Mouse (Mus musculus) intestine, embryonic 14.5 days (tissue): ENCODE measurements around the gene Srd5a1. TPM values are rescaled to one million over a fixed set of nuclear protein-coding genes. Genes with fewer than 3 reads are reported as not detected.

Experiments
- ATAC-seq: fragments of 200-750 bp; cut with Nextera tagmentation; replicated peaks from 2 replicates; pipeline ENCODE4 v1.8.0; 2017; ENCODE audit warnings: low read depth, moderate number of reproducible peaks, moderate TSS enrichment, moderate library complexity; ENCODE audit not compliant: low FRiP score, low TSS enrichment
- DNase-seq: peaks from one replicate; pipeline ENCODE4 v3.0.0-alpha.2; 2018; ENCODE audit warnings: low spot score
- H3K27ac ChIP-seq: fragments of 300-500 bp; sonication (generic); 2 replicates; pipeline ENCODE4 v1.5.1; 2014; ENCODE audit warnings: low read depth, mild to moderate bottlenecking, control low read depth
- H3K27me3 ChIP-seq: fragments of 300-500 bp; sonication (generic); replicated peaks from 2 replicates; pipeline ENCODE4 v1.6.1; 2014; ENCODE audit warnings: low read length, control low read depth; ENCODE audit not compliant: control insufficient read depth, insufficient read depth
- H3K36me3 ChIP-seq: fragments of 300-500 bp; sonication (generic); 2 replicates; pipeline ENCODE4 v1.6.1; 2014; ENCODE audit warnings: low read length, control low read depth; ENCODE audit not compliant: control insufficient read depth, insufficient read depth
- H3K4me1 ChIP-seq: fragments of 300-500 bp; sonication (generic); replicated peaks from 2 replicates; pipeline ENCODE4 v1.6.1; 2014; ENCODE audit warnings: low read length, control low read depth, mixed read lengths; ENCODE audit not compliant: control insufficient read depth, insufficient read depth
- H3K4me2 ChIP-seq: fragments of 300-500 bp; sonication (generic); 2 replicates; pipeline ENCODE4 v1.6.1; 2014; ENCODE audit warnings: low read length
- H3K4me3 ChIP-seq: fragments of 300-500 bp; sonication (generic); 2 replicates; pipeline ENCODE4 v1.5.1; 2014; ENCODE audit warnings: low read depth, low read length, control low read depth, mixed read lengths
- H3K9ac ChIP-seq: fragments of 300-500 bp; sonication (generic); 2 replicates; pipeline ENCODE4 v1.6.1; 2014; ENCODE audit warnings: mild to moderate bottlenecking, low read length
- H3K9me3 ChIP-seq: fragments of 300-500 bp; sonication (generic); 2 replicates; pipeline ENCODE4 v1.6.1; 2016; ENCODE audit warnings: low read length, control low read depth; ENCODE audit not compliant: control insufficient read depth
- WGBS: fragments of 180-500 bp; shearing (Covaris S2); extraction: QIAGEN DNeasy Blood & Tissue Kit; methylation state at CpG from one replicate; pipeline ENCODE4 v1.1.7; 2014; 5-methylcytosine and 5-hydroxymethylcytosine counted together
- polyA plus RNA-seq: library from polyadenylated mRNA; unstranded; fragments of >200 nt; fragmentation: Nextera tagmentation; extraction: Ambion mirVana; gene quantifications from 2 replicates; pipeline ENCODE4 v1.2.1, GENCODE M21; 2014

Srd5a1 gene
- polyA plus RNA-seq, 1 experiment from 2014 or later = 25.2 TPM

- Histone ChIP-seq H3K4me2 (no peak overlapping the region), H3K9ac (no peak overlapping the region), H3K36me3 (no peaks in the 10 kb centered on the region), H3K4me1 (no peaks in the 10 kb centered on the region), H3K27ac (no peak overlapping the region), H3K9me3 (no peaks in the 10 kb centered on the region), H3K27me3 (no peaks in the 10 kb centered on the region), H3K4me3 (no peak overlapping the region)
- ATAC-seq = no peak
- 67% methylated on average over 8 of the region's 8 CpGs for WGBS
- DNase-seq = no peak
Measured at GRCm38 (mm10) chr13:69593453-69593852, 17.8 kb downstream of the Srd5a1 start.

DNA sequence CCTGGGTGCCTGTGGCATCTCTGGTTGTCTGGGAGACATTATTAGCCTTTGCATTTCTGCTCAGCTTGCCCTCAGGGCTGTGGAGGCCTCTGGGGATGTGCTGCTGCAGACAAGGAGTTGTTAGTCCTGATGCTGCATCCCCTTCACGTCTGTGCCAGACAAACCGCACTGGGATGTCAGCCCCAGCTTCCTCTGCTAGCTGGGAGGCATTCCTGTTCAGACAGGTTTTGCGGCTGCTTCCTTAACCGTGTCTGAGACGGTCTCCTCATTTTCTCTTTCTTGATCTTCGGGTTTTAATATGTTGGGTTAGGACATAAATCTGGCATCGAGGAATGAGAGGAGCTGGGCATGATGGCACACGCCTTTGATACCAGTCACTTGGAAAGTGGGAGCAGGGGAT lies 19.0 kb downstream of the Srd5a1 start:
- H3K9ac ChIP-seq = no peak overlapping the region
- DNase-seq = no peak
- H3K36me3 ChIP-seq = no peaks in the 10 kb centered on the region
- 80% methylated on average over 8 of the region's 8 CpGs for WGBS
- H3K27ac ChIP-seq = no peak overlapping the region
- ATAC-seq = no peak
- H3K4me2 ChIP-seq = no peak overlapping the region
- no peaks in the 10 kb centered on the region for H3K9me3 ChIP-seq
- H3K4me3 ChIP-seq = no peak overlapping the region
- no peaks in the 10 kb centered on the region for H3K27me3 ChIP-seq
- no peaks in the 10 kb centered on the region for H3K4me1 ChIP-seq

DNA sequence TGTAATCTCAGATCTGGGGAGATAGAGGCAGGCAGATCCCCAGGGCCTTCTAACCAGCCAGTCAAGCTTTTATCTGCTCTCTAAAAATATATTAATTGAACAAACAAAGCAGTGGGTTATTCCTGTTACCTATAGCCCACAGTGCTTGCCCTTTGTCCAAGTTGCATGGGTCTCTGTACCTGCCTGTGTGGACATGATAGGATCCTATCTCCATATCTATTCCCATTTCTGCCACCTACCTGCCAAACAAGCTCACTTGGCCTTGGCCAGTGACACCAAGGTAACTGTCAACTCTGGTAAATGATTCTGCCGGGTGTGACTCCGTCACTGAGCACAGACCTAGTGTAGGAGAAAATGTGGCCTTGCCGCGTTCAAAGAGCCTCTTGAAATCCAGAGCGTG lies 19.9 kb downstream of the Srd5a1 start:
- Histone ChIP-seq H3K4me3 (no peak overlapping the region), H3K36me3 (no peaks in the 10 kb centered on the region), H3K9me3 (no peaks in the 10 kb centered on the region), H3K4me1 (no peaks in the 10 kb centered on the region), H3K4me2 (no peak overlapping the region), H3K27me3 (no peaks in the 10 kb centered on the region), H3K27ac (no peak overlapping the region), H3K9ac (no peak overlapping the region)
- ATAC-seq = no peak
- DNase-seq = no peak
- 95% methylated on average over 5 of the region's 5 CpGs for WGBS

DNA sequence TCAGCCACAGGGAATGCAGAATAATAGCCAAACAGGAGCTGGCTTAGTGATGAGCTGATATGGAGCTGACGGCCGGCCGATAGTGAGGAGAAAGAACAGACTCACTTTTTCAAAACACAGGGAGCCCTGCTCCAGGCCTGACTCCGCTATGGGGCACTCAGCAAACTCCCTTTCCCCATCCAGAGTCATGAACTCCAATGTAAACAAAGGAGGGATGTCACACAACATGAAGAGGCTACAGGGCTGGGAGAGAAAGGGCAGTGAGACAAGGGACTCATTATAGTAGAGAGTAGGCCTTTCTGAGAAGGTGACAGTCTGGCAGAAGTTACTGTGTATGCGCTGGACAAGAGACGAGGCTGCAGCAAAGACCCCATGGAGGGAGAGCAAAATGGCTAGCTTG lies 23.0 kb downstream of the Srd5a1 start:
- H3K9me3 ChIP-seq = no peaks in the 10 kb centered on the region
- no peaks in the 10 kb centered on the region for H3K4me1 ChIP-seq
- no peak for ATAC-seq
- H3K27ac ChIP-seq = no peak overlapping the region
- no peaks in the 10 kb centered on the region for H3K27me3 ChIP-seq
- DNase-seq = no peak
- no peak overlapping the region for H3K4me2 ChIP-seq
- no peak overlapping the region for H3K4me3 ChIP-seq
- H3K9ac ChIP-seq = no peak overlapping the region
- H3K36me3 ChIP-seq = no peaks in the 10 kb centered on the region
- 24% methylated on average over 6 of the region's 6 CpGs for WGBS

DNA sequence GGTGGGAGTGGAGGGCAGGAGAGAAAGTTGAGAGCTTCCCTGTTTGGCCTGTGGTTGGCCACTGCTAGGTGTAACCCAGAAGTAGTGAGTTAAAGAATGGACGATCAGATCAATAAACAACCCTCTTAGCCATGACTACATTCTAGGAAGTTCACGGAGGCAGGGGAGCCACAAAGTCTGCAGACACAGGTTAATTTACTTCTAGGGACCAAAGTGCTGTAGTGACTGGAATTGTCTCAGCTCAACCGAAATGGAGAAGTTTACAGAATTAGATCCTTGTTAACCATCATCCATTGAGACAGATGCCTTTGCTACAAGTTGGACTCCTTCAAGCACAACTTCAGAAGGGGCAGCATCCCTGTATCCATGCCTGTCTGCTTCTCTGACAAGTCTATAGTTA lies 23.4 kb downstream of the Srd5a1 start:
- ATAC-seq (no peak), DNase-seq (no peak)
- 33% methylated on average over 3 of the region's 3 CpGs for WGBS
- Histone ChIP-seq H3K4me1 (no peaks in the 10 kb centered on the region), H3K4me2 (no peak overlapping the region), H3K9me3 (no peaks in the 10 kb centered on the region), H3K27me3 (no peaks in the 10 kb centered on the region), H3K9ac (no peak overlapping the region), H3K4me3 (no peak overlapping the region), H3K27ac (no peak overlapping the region), H3K36me3 (no peaks in the 10 kb centered on the region)

DNA sequence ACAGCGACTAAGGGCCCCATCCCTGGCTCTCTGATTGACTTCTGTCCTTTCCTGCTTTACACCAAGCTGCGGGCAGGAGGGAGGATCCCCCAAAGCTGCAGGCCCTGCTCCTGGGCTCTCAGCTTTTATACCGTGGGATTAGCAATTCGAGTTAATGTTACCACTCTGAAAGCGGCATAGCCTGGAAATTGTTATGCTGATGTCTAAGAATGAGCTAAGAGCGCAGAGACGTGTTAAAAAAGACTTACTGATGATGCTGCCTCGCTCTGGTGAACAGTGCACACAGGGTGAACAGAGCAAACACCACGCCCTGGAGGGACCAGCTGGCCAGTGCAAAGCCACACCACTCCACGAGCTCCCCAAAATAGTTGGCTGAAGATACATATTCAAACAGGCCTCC lies 24.9 kb downstream of the Srd5a1 start:
- no peaks in the 10 kb centered on the region for H3K4me1 ChIP-seq
- DNase-seq = no peak
- H3K4me3 ChIP-seq = no peak overlapping the region
- no peak for ATAC-seq
- no peak overlapping the region for H3K4me2 ChIP-seq
- H3K9ac ChIP-seq = no peak overlapping the region
- H3K27ac ChIP-seq = no peak overlapping the region
- H3K27me3 ChIP-seq = no peaks in the 10 kb centered on the region
- H3K9me3 ChIP-seq = no peaks in the 10 kb centered on the region
- no peaks in the 10 kb centered on the region for H3K36me3 ChIP-seq
- 71% methylated on average over 10 of the region's 10 CpGs for WGBS

- no peak for DNase-seq
Measured at GRCm38 (mm10) chr13:69585828-69586227, 25.4 kb downstream of the Srd5a1 start.

GRCm38 (mm10) chr13:69583591-69583990 lies 27.7 kb downstream of the Srd5a1 start:
- Histone ChIP-seq H3K27ac (no peak overlapping the region), H3K4me3 (no peak overlapping the region), H3K4me2 (no peak overlapping the region), H3K9ac (no peak overlapping the region), H3K9me3 (no peaks in the 10 kb centered on the region), H3K27me3 (no peaks in the 10 kb centered on the region), H3K36me3 (no peaks in the 10 kb centered on the region), H3K4me1 (no peaks in the 10 kb centered on the region)
- ATAC-seq (no peak), DNase-seq (no peak)
- WGBS = 87% methylated on average over 6 of the region's 6 CpGs

More at GRCm38 (mm10) chr13:69585828-69586227, 25.4 kb downstream of the Srd5a1 start:
- no peak overlapping the region for H3K27ac ChIP-seq
- no peaks in the 10 kb centered on the region for H3K27me3 ChIP-seq
- no peaks in the 10 kb centered on the region for H3K36me3 ChIP-seq
- H3K9me3 ChIP-seq = no peaks in the 10 kb centered on the region
- H3K4me2 ChIP-seq = no peak overlapping the region
- no peak overlapping the region for H3K4me3 ChIP-seq
- no peaks in the 10 kb centered on the region for H3K4me1 ChIP-seq
- ATAC-seq = no peak
- no peak overlapping the region for H3K9ac ChIP-seq
- 49% methylated on average over 6 of the region's 6 CpGs for WGBS

- H3K27ac ChIP-seq = no peak overlapping the region
- no peaks in the 10 kb centered on the region for H3K36me3 ChIP-seq
- H3K9me3 ChIP-seq = no peaks in the 10 kb centered on the region
- 78% methylated on average over 6 of the region's 6 CpGs for WGBS
- no peak overlapping the region for H3K4me2 ChIP-seq
- ATAC-seq (no peak), DNase-seq (no peak)
- H3K9ac ChIP-seq = no peak overlapping the region
- H3K4me3 ChIP-seq = no peak overlapping the region
- H3K27me3 ChIP-seq = no peaks in the 10 kb centered on the region
- H3K4me1 ChIP-seq = no peaks in the 10 kb centered on the region
Measured at GRCm38 (mm10) chr13:69582411-69582810, 28.8 kb downstream of the Srd5a1 start.
